Mouse (Mus musculus) gastrocnemius, postnatal 14 days (tissue): ENCODE data around the gene Fhad1. TPM values are rescaled to one million over a fixed set of nuclear protein-coding genes. Genes with fewer than 3 reads are reported as not detected.

ENCODE experiments used
- DNase-seq: peaks from one replicate; pipeline ENCODE4 v3.0.0; 2021; ENCODE audit warnings: mixed read lengths
- intact Hi-C: fragments of 180-260 bp; cut with DNase I; formaldehyde crosslinking; loops from one replicate; pipeline ENCODE4 v1.15.1; 2025; ENCODE audit warnings: low total_unique reads
- total RNA-seq, 2 experiments: library from RNA; stranded (reverse); gene quantifications; 2 replicates each; pipeline ENCODE4 v1.2.3; 2021

Fhad1 gene
- total RNA-seq, 2 experiments from 2014 or later, result 1.4 to 1.7 TPM

DNA sequence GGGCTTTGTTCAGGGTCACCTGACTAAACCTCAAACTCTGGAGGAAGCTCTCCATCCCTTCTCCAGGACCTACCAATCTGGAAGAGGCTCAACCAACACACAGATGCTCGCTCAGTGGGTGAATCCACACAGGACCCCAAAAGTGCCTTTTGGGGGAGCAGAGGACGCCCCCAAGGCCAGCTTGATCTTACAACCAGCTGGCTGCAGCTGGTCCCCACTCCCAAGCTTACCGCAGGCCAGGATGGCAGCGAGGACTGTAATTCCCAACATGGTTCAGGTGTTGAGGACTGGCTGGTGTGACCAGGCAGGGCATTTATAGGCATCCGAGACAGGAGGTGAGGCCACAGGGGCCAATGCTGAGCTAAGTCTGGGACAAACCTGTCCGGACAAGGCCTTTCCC, 168.9 kb downstream of the Fhad1 start, which contains the start of gene Ctrc:
Gene Ctrc (minus strand): TSS at position 361 of the 400 bp plus-strand sequence.
- DNase-seq, result no peak
- intact Hi-C loops, result loop anchor here (10.0 kb wide), 1 partner anchor 231 kb away; the partner anchor contains the start of gene Tmem82

Other genes starting within 250 kb of the Fhad1 start
- 1 to 10 TPM; 8.6 to 9.4 TPM for gene Dnajc16, start 224.2 kb downstream of the Fhad1 start, total RNA-seq
- gene Casp9, start 221.5 kb downstream of the Fhad1 start, total RNA-seq, result 1 to 10 TPM; 3.7 to 4.8 TPM
- not detected for gene Cela2a, start 188.9 kb downstream of the Fhad1 start, total RNA-seq
- not detected for gene Ctrc, start 168.7 kb downstream of the Fhad1 start, total RNA-seq
- gene Efhd2, start 140.2 kb downstream of the Fhad1 start, total RNA-seq, result 10 to 100 TPM; 13.8 to 17.6 TPM
- 1 to 10 TPM; 2.5 to 2.8 TPM for gene Tmem51, start 69.2 kb upstream of the Fhad1 start, total RNA-seq
- gene Kazn, start 224.3 kb upstream of the Fhad1 start, total RNA-seq, result 1 to 10 TPM; 3.3 to 6.7 TPM